Mouse (Mus musculus) ovary, postnatal 36 days (tissue): Measurements from ENCODE around the gene Rpl9-ps1.

Experiments
- DNase-seq: peaks from one replicate; pipeline ENCODE4 v3.0.0; 2022; ENCODE audit warnings: low spot score, mixed read lengths

Gene Rpl9-ps1

DNA sequence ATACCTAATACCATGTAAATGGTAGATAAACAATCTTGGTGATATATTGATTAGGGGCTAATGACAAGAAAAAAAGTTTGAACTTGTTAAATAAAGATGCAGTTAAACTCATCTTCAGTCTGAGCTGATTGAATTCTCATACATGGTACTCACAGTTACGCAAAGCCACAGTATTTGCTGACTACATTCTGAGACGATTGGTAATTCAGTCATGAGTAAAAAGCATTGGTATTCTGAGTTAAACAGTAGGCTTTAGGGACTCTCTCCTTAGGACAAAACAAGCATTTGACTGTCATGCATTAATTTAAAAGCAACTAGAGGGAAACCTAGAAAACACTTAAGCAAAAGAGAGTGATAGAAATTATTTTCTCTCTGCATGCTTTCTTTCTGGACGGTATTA is 21.8 kb downstream of the Rpl9-ps1 start:
- DNase-seq, result no peak

DNA sequence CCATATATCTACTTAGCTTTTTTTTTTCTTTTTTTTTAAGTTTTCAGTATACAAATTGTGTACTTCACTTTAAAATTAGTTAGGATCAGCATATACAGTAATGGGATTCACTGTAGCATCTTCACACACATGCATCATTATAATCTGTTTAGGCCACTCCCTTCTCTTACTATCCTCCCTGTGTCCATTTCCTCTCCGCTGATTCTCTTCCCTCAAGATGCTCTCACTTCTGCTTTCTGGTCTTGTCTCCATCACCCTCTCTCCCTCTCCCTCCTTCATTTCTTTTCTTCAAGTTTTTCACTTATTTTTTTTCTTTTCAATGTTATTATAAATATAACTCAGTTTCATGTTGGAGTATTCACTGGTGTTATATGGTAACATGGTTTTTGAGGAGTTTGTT is 26.4 kb downstream of the Rpl9-ps1 start:
- DNase-seq, result no peak

- DNase-seq, result no peak
Observed at GRCm38 (mm10) chr11:83618238-83618637, 27.2 kb downstream of the Rpl9-ps1 start.

GRCm38 (mm10) chr11:83616586-83616985 is 28.8 kb downstream of the Rpl9-ps1 start:
- DNase-seq, result no peak

DNA sequence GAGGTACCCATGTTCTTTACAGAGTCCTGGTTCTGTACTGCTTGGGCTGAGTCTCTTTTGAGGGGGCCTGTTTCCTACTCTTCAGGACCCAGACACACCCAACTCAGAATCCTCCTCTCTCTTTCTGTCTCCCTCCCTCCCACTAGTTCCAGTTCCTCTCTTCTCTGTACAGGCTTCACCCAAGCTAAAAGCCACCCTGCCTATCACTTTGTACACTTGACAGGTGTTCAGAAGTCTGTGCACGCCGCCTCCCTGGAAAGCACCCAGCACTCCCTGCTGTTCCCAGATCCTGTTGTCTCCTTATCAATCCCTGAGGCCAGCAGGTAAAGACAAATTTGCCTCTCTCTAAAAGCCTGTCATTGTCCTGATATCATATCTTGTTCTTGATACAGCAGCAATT is 34.5 kb downstream of the Rpl9-ps1 start:
- DNase-seq, result no peak

GRCm38 (mm10) chr11:83606396-83606795 is 39.0 kb downstream of the Rpl9-ps1 start:
- no peak for DNase-seq

- no peak for DNase-seq
Observed at GRCm38 (mm10) chr11:83605535-83605934, 39.9 kb downstream of the Rpl9-ps1 start.

DNA sequence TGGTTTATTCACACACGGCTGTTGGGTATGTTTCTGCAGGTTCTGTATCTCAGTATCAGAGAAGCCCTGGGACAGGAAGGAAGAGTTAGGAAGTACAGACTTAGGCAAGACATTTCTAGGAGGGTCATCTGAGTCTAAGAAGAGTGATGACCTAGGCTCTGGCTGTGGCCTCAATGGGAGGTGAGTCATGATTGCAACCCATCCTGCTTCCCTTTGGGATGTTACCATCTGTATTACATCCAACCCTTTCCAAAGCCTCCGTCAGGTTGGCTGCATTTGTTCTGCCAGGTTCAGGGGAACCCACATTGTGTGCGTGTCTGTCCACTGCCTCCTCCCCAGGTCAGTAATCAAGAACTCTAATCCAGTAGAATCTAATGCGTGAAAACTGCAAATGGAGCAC is 40.7 kb downstream of the Rpl9-ps1 start:
- DNase-seq, result no peak

DNA sequence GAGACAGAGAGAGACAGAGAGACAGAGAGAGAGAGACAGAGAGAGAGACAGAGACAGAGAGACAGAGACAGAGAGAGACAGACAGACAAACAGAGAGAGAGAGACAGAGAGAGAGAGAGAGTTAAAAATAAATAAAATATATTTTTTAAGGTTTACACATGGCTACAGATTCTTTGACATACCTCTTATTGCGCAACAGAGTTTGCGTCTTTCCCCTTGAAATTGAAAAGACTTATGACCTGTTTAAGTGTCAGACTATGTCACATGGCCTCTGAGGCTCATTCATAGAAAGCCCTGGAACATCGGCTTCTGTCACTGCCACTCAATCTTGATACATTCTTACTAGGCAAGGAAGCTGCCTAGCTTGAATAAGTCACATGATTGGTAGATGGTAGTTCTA is 42.0 kb downstream of the Rpl9-ps1 start:
- no peak for DNase-seq

DNA sequence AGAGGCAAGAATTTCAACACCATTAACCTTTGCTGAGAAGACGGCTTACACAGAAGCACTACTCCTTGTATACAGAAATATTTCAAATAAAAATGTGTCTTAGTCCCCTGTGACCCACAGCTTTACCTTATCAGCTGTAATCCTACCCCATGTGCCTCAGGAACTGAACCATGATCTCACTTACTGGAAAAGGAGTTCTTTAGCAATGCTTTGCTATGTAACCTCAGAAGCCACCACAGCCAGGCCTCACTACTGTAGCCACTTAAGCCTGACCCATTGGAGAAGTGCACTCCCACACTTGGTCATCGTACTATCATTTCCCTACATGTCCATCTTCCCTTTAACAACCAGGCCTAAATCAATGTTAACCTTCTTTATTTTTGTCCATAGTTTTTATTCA is 44.8 kb downstream of the Rpl9-ps1 start:
- DNase-seq, result no peak

- no peak for DNase-seq
Observed at GRCm38 (mm10) chr11:83598991-83599390, 46.4 kb downstream of the Rpl9-ps1 start.

GRCm38 (mm10) chr11:83598207-83598837 is 47.1 kb downstream of the Rpl9-ps1 start:
- DNase-seq, result no peak

GRCm38 (mm10) chr11:83597796-83598195 is 47.6 kb downstream of the Rpl9-ps1 start:
- no peak for DNase-seq

GRCm38 (mm10) chr11:83595669-83596455 is 49.6 kb downstream of the Rpl9-ps1 start:
- DNase-seq, result no peak
